Mouse (Mus musculus) kidney, adult 2 months (tissue): ENCODE results near the gene Trib3.
"Not testable (repeated sequence)": the region's sequence is repeated elsewhere in the genome, so short reads cannot be mapped to it uniquely, and the experiment has no call there.

Source experiments
- CTCF ChIP-seq: fragments of 200-500 bp; conservative IDR thresholded peaks from 2 replicates; pipeline ENCODE4 v1.5.1; 2011; ENCODE audit warnings: low read depth, mild to moderate bottlenecking, control low read depth, low read length, moderate library complexity, mixed read lengths; ENCODE audit not compliant: insufficient read depth, insufficient read length
- POLR2A ChIP-seq: fragments of 200-500 bp; IDR thresholded peaks from one replicate; pipeline ENCODE4 v1.6.1; 2011; ENCODE audit warnings: low read depth, low read length, control low read depth

DNA sequence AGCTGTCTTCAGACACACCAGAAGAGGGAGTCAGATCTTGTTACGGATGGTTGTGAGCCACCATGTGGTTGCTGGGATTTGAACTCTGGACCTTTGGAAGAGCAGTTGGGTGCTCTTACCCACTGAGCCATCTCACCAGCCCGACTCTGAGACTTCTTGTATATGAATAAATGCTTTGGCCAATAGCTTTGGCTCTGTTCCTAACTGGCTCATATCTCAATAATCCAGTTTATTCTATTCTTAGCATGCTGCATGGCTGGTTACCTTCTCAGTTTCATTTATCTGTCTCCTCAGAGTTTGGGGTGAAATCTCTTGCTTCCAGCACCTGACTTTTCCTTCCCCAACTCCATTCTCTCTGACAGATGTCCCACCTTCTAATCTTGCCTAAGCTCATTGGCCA, 54.2 kb downstream of the Trib3 start:
- TF ChIP-seq CTCF, POLR2A: not testable (repeated sequence)
